Comparison of ENCODE assay signal across 32 mouse cellular contexts in the genomic region with DNA sequence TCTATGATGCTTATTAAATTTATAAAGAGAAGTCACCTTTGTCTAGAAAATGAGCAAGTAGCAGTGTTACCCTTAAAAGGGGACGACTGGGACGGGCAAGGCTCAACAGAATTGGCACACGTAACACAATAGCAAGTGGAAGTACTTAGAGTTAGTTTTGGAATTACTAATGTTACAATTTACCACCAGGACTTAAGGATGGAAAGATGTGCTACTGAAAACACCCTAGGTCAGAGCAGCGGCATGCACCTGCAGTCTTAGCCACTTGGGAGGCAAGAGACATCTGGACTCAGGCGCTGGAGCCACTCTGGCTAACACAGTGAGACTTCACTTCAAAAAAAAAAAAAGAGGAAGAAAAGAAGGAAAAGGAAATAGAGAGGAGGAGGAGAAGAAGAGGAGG. TPM values are rescaled to one million over a fixed set of nuclear protein-coding genes. Genes with fewer than 3 reads are reported as not detected.
"Had no signal": no experiment of that assay in that cellular context is flagged by ENCODE, and none has a peak within 500 bp of the region (broad histone marks: within the 10 kb centered on the region; RNA-seq: fewer than 3 reads in every experiment).

No protein-coding gene starts in this region.

- ATAC-seq: hindbrain, embryonic 16.5 days; hindbrain, postnatal 0 days; inflammation-experienced regulatory T-cells, adult 6 months; intestine, embryonic 15.5 days; intestine, embryonic 16.5 days; intestine, postnatal 0 days had no signal

- H3K9me3 ChIP-seq: heart, embryonic 10.5 days; heart, embryonic 12.5 days; heart, embryonic 13.5 days; heart, embryonic 15.5 days; hindbrain, embryonic 10.5 days; hindbrain, embryonic 12.5 days; hindbrain, embryonic 13.5 days; hindbrain, embryonic 15.5 days; intestine, embryonic 15.5 days; kidney, embryonic 15.5 days had no signal

- H3K4me1 ChIP-seq: intestine, embryonic 15.5 days had no signal

- H3K9ac ChIP-seq: heart, embryonic 12.5 days; heart, embryonic 13.5 days; heart, embryonic 15.5 days; hindbrain, embryonic 12.5 days; hindbrain, embryonic 13.5 days; hindbrain, embryonic 14.5 days; hindbrain, embryonic 15.5 days; intestine, embryonic 15.5 days; kidney, embryonic 15.5 days had no signal

- H3K27ac ChIP-seq: heart, embryonic 13.5 days; heart, embryonic 15.5 days; hindbrain, embryonic 10.5 days; hindbrain, embryonic 12.5 days; hindbrain, embryonic 13.5 days; hindbrain, embryonic 14.5 days; hindbrain, embryonic 15.5 days; hindbrain, postnatal 0 days; intestine, embryonic 15.5 days; kidney, embryonic 15.5 days; kidney, postnatal 0 days; layer of hippocampus, adult 2 months had no signal

- H3K4me3 ChIP-seq: heart, embryonic 10.5 days; heart, embryonic 12.5 days; heart, embryonic 13.5 days; heart, embryonic 15.5 days; hindbrain, embryonic 10.5 days; hindbrain, embryonic 12.5 days; hindbrain, embryonic 13.5 days; hindbrain, embryonic 15.5 days; intestine, embryonic 15.5 days; kidney, embryonic 15.5 days; layer of hippocampus, adult 2 months had no signal

- H3K4me2 ChIP-seq: heart, embryonic 11.5 days; heart, embryonic 12.5 days; heart, embryonic 13.5 days; heart, embryonic 15.5 days; hindbrain, embryonic 12.5 days; hindbrain, embryonic 13.5 days; hindbrain, embryonic 14.5 days; hindbrain, embryonic 15.5 days; intestine, embryonic 15.5 days; kidney, embryonic 15.5 days had no signal

- H3K27me3 ChIP-seq: hindbrain, embryonic 12.5 days; hindbrain, embryonic 13.5 days; hindbrain, embryonic 15.5 days; intestine, embryonic 15.5 days; kidney, embryonic 15.5 days had no signal

- H3K36me3 ChIP-seq: heart, embryonic 15.5 days; hindbrain, embryonic 15.5 days; intestine, embryonic 15.5 days; kidney, embryonic 15.5 days had no signal

- DNase-seq: heart, postnatal 10 days; heart, postnatal 14 days; heart, postnatal 36 days; heart, postnatal 4 days; kidney, adult 11 months; kidney, adult 18-20 months; kidney, adult 2 months; kidney, adult 8-10 months; kidney, adult 9 months; kidney, postnatal 14 days; layer of hippocampus, adult 9-11 months; layer of hippocampus, postnatal 36 days had no signal

RNA-seq across cellular contexts. Expression of gene Clic6, which starts 29.6 kb away (rescaled TPM):
- total RNA-seq: hematopoietic stem cell, adult 5-6 weeks had no signal
- polyA plus RNA-seq: inflammation-experienced regulatory T-cells, adult 6 months had no signal
